Mouse (Mus musculus) lung, adult 18-20 months (tissue): Measurements from ENCODE around the gene Hmx3.

Source experiments
- DNase-seq, 2 experiments: peaks; one replicate each; pipeline ENCODE4 v3.0.0; 2022; ENCODE audit warnings: mixed read lengths in 2 of 2

Gene Hmx3

GRCm38 (mm10) chr7:131556541-131557271 is 14.0 kb downstream of the Hmx3 start:
- no peak for DNase-seq

- no peak for DNase-seq
Measured at GRCm38 (mm10) chr7:131557751-131558150, 15.1 kb downstream of the Hmx3 start.

GRCm38 (mm10) chr7:131559986-131560696 is 17.5 kb downstream of the Hmx3 start, which contains the start of gene Bub3:
Gene Bub3, plus strand, starts transcription at chr7:131560222.
- DNase-seq: peak; percentile 93 to 96

- DNase-seq: no peak
Measured at GRCm38 (mm10) chr7:131560697-131561042, 18.0 kb downstream of the Hmx3 start.

- DNase-seq: no peak
Measured at GRCm38 (mm10) chr7:131575246-131575645, 32.6 kb downstream of the Hmx3 start.

- DNase-seq: no peak
Measured at GRCm38 (mm10) chr7:131582178-131582577, 39.5 kb downstream of the Hmx3 start.

GRCm38 (mm10) chr7:131585551-131585950 is 42.9 kb downstream of the Hmx3 start:
- DNase-seq: no peak
